Mouse (Mus musculus) kidney, adult 18-20 months (tissue): Measurements from ENCODE around the gene Ryr2.
A peak's percentile ranks its signal among the peaks of the same experiment; 100 is the strongest.
"Not testable (repeated sequence)": the region's sequence is repeated elsewhere in the genome, so short reads cannot be mapped to it uniquely, and the experiment has no call there.

Experiments
- DNase-seq: peaks from one replicate; pipeline ENCODE4 v3.0.0; 2021

Gene Ryr2

DNA sequence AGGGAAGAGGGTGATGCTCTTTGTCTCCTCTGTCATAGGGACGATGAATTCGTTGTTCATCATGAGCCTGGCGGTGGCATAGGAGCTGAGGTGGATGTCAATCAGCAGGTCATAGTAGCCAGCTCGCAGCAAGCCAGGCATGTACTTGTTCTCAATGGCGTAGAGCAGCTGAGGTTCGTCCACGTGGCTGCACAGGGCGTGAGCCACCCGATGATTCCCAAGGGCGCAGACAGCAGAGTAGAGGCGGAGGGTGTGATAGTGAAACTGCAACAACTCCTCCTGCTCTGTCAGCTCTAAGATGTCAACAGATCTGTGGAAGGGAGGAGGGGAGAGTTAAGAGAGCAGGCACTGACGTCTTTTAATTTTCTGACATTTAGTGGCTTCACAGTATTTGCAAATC, 368.5 kb downstream of the Ryr2 start:
- DNase-seq, result no peak

GRCm38 (mm10) chr13:11716216-11716615, 390.5 kb downstream of the Ryr2 start:
- no peak for DNase-seq

DNA sequence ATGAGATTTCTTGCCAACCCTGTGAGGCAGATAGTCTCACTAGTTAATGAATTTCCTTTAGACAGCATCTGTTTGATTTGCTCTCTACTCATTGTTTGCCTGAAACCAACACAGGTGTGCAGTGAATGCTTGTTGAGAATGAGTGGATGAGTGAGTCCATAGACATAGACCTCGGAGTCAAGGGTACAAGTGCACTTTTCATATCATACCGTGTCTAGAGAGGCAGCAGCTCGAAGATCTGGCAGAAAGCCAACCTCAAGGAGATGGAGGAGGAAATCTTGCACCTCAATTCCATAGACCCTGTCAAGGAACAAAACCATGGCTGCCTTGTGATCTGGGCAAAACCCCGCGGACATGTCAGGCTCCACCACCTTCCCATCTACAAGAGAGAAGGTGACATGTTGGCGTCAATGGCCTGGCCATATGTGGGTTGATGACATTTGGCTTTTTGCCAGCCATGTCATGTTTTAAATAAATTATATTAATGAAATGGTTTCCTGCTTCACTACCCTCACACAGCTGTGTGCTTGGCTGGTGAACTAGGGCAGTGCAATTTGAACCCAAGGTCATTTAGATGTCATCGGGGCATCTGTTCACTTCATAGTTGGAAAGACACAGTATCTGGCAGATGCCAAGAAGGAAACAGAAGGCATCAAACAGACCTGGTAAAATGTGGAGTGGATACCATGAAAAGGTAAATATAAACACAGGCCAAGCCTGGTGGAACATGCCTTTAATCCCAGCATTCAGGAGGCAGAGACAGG, 396.9 kb downstream of the Ryr2 start:
- DNase-seq, result no peak

DNA sequence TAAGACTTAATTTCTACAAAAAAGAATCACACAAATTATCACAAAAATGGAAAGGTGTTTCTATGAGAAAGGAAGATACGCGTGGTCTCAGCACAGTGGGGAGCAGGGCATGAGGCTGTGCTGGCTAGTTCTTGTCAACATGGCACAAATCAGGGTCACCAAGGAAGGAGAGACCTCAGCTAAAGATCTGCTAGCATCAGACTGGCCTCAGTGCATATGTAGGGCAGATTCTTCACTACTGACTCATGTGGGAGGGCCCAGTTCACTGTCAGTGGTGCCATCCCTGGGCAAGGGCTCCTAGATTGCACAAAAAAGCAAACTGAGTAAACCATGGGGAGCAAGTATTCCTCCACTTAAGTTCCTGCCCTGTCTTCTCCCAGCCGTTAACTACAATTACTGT, 405.0 kb downstream of the Ryr2 start:
- no peak for DNase-seq

DNA sequence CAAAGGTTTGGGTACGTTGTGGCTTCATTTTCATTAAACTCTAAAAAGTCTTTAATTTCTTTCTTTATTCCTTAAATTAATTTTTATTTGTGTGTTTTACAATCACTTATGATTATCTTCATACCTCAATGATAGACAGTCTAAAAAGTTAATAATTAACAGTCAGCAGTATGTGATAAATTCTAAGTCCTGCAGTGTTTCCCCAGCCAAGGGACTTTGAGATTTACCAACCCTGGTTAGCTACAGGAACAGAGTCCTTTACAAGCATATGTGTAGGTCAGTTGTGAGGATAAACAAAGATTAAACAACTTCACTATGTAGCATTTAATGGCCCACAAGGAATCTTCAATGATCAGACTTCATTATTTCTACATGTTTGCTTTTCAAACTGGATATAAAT, 410.2 kb downstream of the Ryr2 start:
- no peak for DNase-seq

DNA sequence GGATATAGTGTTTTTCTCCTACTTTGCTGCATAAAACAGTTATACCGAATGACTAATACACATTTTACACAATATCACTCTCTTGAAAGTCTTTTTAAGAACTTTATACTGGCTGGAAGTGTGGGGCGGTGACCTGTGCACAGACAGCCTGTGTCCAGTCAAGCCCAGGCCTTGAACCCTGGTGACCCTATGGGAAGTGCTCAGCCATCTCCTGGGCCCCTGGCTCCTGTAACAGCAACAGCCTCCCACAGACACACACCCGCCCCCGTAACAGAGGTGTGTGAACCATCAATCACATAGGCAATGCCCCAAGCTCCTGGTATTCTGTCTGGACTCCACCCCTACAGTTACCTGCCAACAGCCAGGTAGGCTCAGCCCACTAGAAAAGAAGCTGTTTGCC, 424.9 kb downstream of the Ryr2 start:
- no peak for DNase-seq

DNA sequence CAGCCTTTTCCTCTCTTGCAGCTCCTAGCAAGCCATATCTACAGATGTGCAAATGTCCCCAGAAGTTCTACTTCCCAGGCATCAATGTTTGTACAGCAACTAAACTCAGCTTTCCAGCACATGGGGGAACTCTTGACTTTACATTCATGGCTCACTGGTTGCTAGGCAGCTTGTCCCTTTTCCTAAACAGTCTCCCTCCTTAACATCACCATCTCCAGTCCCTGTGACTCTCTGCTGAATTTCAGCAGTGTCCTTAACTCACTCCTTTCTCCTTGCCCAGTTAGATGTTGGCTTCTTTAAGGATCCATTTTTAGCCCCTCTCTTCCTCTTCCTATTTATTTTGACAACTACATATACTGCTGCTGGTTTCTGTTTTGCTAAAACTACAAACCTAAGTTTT, 443.9 kb downstream of the Ryr2 start:
- DNase-seq, result no peak

DNA sequence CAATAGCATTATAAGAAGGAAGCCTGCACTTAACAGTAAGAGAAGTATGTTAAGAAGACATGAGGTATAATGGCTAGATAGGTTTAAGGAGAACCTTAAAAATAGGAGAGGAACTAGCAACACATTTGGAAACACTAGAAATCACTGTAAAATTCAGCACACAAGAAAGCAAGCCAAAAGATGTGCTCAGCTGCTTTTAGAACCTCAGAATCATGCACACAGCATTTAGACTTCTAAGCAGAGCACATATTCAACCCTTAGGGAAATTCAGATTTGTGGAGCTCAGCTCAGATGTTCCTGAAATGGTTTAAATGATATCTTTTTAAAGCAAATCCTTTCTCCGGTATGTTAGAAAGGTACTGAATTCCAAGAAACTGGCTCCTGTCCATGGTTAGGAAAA, 461.9 kb downstream of the Ryr2 start:
- DNase-seq, result no peak

GRCm38 (mm10) chr13:11636383-11636782, 470.4 kb downstream of the Ryr2 start:
- no peak for DNase-seq

- DNase-seq, result no peak
Observed at GRCm38 (mm10) chr13:11624513-11624912, 482.2 kb downstream of the Ryr2 start.

- DNase-seq, result no peak
Observed at GRCm38 (mm10) chr13:11595431-11595830, 511.3 kb downstream of the Ryr2 start.

- no peak for DNase-seq
Observed at GRCm38 (mm10) chr13:11585283-11585682, 521.5 kb downstream of the Ryr2 start.

DNA sequence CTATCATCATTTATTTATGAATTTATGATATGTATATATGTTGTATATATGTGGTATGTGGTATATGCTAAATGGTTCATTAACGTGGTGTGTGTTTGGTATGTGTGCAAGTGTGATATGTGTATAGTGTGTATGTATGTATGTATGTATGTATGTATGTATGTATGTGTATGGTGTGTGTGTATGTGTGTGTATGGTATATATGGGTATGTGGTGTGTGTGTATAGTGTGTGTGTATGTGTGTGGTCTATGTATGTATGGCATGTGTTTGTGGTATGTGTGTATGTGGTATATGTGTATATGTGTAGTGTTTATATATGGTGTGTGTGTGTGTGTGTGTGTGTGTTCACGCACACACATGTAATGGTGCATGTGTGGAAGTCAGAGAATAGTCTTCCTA, 534.2 kb downstream of the Ryr2 start:
- no peak for DNase-seq

GRCm38 (mm10) chr13:11567376-11567775, 539.4 kb downstream of the Ryr2 start:
- no peak for DNase-seq

DNA sequence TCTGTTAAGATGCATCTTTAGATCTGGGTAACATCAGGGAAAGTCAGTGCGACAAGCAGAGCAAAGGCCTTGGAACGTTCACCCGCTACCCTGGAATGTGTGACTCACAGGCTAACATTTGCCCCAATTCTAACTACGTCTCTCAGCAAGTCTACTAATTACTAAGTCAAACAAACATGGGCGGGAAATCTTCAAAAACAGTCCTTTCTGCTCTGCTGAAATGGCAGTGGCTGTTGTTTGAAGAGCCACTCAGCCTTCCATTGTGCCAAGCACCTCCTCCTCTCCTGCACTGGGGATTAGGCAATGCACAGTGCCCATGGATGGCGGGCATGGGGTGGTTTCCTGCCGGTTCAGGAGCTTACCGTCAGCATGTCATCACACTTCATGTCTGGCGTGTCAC, 540.3 kb downstream of the Ryr2 start:
- no peak for DNase-seq

GRCm38 (mm10) chr13:11563224-11564024, 543.3 kb downstream of the Ryr2 start:
- DNase-seq, result peak; percentile 44

DNA sequence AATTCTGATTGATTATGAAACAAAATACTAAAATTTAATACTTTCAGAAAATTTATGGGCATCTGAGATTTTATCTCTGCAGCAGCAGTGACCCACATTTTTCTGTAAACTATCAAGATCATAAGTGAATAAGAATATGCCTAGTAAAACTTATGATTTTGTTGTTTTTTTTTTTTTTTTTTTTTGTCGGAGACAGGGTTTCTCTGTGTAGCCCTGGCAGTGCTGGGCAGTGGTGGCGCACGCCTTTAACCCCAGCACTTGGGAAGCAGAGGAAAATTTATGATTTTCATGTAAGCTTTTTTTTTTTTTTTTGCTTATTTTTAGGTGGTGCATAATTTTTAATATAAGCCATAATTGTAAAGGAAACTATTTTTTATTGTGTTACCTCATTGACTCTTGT, 557.1 kb downstream of the Ryr2 start:
- DNase-seq, result no peak

GRCm38 (mm10) chr13:11549136-11549535, 557.6 kb downstream of the Ryr2 start:
- not testable (repeated sequence) for DNase-seq

DNA sequence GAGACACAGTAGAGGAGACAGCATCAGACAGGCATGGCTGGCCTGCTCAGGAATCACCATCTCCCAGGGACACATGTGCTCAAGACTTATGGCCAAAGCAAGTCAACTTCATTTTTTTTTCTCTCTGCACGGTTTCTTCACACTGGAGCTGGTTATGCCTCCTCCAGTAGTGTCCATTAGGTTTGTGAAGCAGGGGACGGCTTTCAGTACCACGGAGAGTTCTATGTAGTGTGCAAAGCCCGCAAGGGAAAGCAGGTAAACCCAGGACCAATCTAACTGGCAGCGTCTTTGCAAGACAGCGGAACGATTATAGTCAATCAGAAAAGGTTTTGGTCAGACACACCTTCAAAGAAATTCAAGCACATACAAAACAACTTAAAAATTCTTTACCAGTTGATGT, 560.9 kb downstream of the Ryr2 start:
- no peak for DNase-seq

- DNase-seq, result no peak
Observed at GRCm38 (mm10) chr13:11542546-11542945, 564.2 kb downstream of the Ryr2 start.

DNA sequence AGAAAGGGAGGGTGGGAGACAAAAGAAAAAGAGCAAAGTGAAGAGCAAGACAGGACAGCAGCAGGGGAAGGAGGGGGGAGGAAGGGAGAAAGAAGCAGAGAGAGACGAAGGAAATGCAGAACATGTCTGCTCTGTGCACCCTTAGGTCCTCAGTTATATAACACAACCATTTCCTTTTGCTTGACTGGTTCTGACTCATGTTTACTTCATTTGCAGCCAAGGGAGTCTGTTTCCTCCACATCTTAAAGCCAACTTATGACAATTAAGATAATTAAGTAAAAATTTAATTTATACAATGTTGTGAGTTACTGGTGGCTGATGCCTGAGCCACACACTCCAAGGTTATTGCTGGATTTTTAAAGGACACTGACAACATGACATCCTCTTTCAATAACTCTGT, 569.9 kb downstream of the Ryr2 start:
- no peak for DNase-seq

GRCm38 (mm10) chr13:11535874-11536273, 570.9 kb downstream of the Ryr2 start:
- DNase-seq, result no peak

- no peak for DNase-seq
Observed at GRCm38 (mm10) chr13:11533265-11533664, 573.5 kb downstream of the Ryr2 start.
